Mouse (Mus musculus) hindbrain, embryonic 16.5 days (tissue): ENCODE data around the gene Arhgap31. TPM values are rescaled to one million over a fixed set of nuclear protein-coding genes. Genes with fewer than 3 reads are reported as not detected.

ENCODE experiments used
- ATAC-seq: fragments of 200-750 bp; cut with Nextera tagmentation; 2 replicates; pipeline ENCODE4 v1.8.0; 2017; ENCODE audit warnings: moderate TSS enrichment, moderate library complexity
- H3K27ac ChIP-seq: fragments of 300-500 bp; sonication (generic); 2 replicates; pipeline ENCODE4 v1.5.1; 2014; ENCODE audit warnings: low read depth, mild to moderate bottlenecking, control low read depth, low read length, moderate library complexity
- H3K27me3 ChIP-seq: fragments of 300-500 bp; sonication (generic); replicated peaks from 2 replicates; pipeline ENCODE4 v1.6.1; 2014; ENCODE audit warnings: low read length; ENCODE audit not compliant: control insufficient read depth, insufficient read depth
- H3K36me3 ChIP-seq: fragments of 300-500 bp; sonication (generic); 2 replicates; pipeline ENCODE4 v1.6.1; 2014; ENCODE audit warnings: mild to moderate bottlenecking, low read length, moderate library complexity, mixed read lengths; ENCODE audit not compliant: control insufficient read depth, insufficient read depth
- H3K4me1 ChIP-seq: fragments of 300-500 bp; sonication (generic); 2 replicates; pipeline ENCODE4 v1.6.1; 2014; ENCODE audit warnings: low read depth, low read length; ENCODE audit not compliant: control insufficient read depth, insufficient read depth
- H3K4me2 ChIP-seq: fragments of 300-500 bp; sonication (generic); 2 replicates; pipeline ENCODE4 v1.6.1; 2014; ENCODE audit warnings: mild to moderate bottlenecking, low read length, control low read depth, moderate library complexity
- H3K4me3 ChIP-seq: fragments of 300-500 bp; sonication (generic); 2 replicates; pipeline ENCODE4 v1.5.1; 2014; ENCODE audit warnings: mild to moderate bottlenecking, low read length, control low read depth, moderate library complexity
- H3K9ac ChIP-seq: fragments of 300-500 bp; sonication (generic); 2 replicates; pipeline ENCODE4 v1.6.1; 2014; ENCODE audit warnings: low read depth, mild to moderate bottlenecking, control low read depth, low read length, moderate library complexity
- H3K9me3 ChIP-seq: fragments of 300-500 bp; sonication (generic); 2 replicates; pipeline ENCODE4 v1.6.1; 2014; ENCODE audit warnings: mild to moderate bottlenecking, low read length, moderate library complexity; ENCODE audit not compliant: control insufficient read depth
- WGBS: fragments of 180-500 bp; shearing (Covaris S2); extraction: QIAGEN DNeasy Blood & Tissue Kit; methylation state at CpG from one replicate; pipeline ENCODE4 v1.1.7; 2014; 5-methylcytosine and 5-hydroxymethylcytosine counted together
- polyA plus RNA-seq: library from polyadenylated mRNA; unstranded; fragments of >200 nt; fragmentation: Nextera tagmentation; extraction: Ambion mirVana; gene quantifications from 2 replicates; pipeline ENCODE4 v1.2.1, GENCODE M21; 2015

Gene Arhgap31
- polyA plus RNA-seq, 1 experiment from 2014 or later, result 4.5 TPM

GRCm38 (mm10) chr16:38563516-38563915 is 149.6 kb downstream of the Arhgap31 start:
- WGBS, result 37% methylated on average over 10 of the region's 10 CpGs
- Histone ChIP-seq H3K27me3 (peaks cover 7% of the 10 kb centered on the region; the same call in 1 of the 2 replicates), H3K4me2 (peak overlapping the region; percentile 63), H3K4me1 (peaks cover 14% of the 10 kb centered on the region), H3K4me3 (peak overlapping the region; percentile 86), H3K9me3 (no peaks in the 10 kb centered on the region), H3K36me3 (peaks cover 7% of the 10 kb centered on the region), H3K9ac (peak overlapping the region; percentile 92), H3K27ac (no peak overlapping the region)
- no peak for ATAC-seq

GRCm38 (mm10) chr16:38562968-38563327 is 150.1 kb downstream of the Arhgap31 start:
- peak overlapping the region; percentile 86 for H3K4me3 ChIP-seq
- peak overlapping the region; percentile 80 for H3K27ac ChIP-seq
- WGBS, result under 1% methylated on average over 25 of the region's 25 CpGs
- H3K36me3 ChIP-seq, result peaks cover 4% of the 10 kb centered on the region
- H3K4me1 ChIP-seq, result peaks cover 14% of the 10 kb centered on the region
- H3K27me3 ChIP-seq, result peaks cover 7% of the 10 kb centered on the region
- ATAC-seq, result no peak; the same call in 1 of the 2 replicates
- no peaks in the 10 kb centered on the region for H3K9me3 ChIP-seq
- peak overlapping the region; percentile 92 for H3K9ac ChIP-seq
- peak overlapping the region; percentile 63 for H3K4me2 ChIP-seq

GRCm38 (mm10) chr16:38562131-38562967 is 150.7 kb downstream of the Arhgap31 start:
- H3K4me1 ChIP-seq, result peaks cover 14% of the 10 kb centered on the region
- peaks cover 4% of the 10 kb centered on the region for H3K36me3 ChIP-seq
- peak overlapping the region; percentile 63 for H3K4me2 ChIP-seq
- peak overlapping the region; percentile 86 for H3K4me3 ChIP-seq
- no peaks in the 10 kb centered on the region for H3K9me3 ChIP-seq
- peak overlapping the region; percentile 92 for H3K9ac ChIP-seq
- peak overlapping the region; percentile 80 for H3K27ac ChIP-seq
- WGBS, result 7% methylated on average over 37 of the region's 37 CpGs
- peaks cover 7% of the 10 kb centered on the region for H3K27me3 ChIP-seq
- ATAC-seq, result peak; percentile 97

GRCm38 (mm10) chr16:38558221-38558748 is 154.8 kb downstream of the Arhgap31 start, which contains the start of gene Tmem39a:
TSS of gene Tmem39a (plus strand) at chr16:38558698.
- H3K4me3 ChIP-seq, result no peak within 1 kb of the TSS
- no peak for ATAC-seq
- peaks cover 21% of the 10 kb centered on the region for H3K27me3 ChIP-seq

GRCm38 (mm10) chr16:38555988-38556387 is 157.1 kb downstream of the Arhgap31 start:
- no peak overlapping the region for H3K27ac ChIP-seq
- H3K27me3 ChIP-seq, result peaks cover 23% of the 10 kb centered on the region
- no peak for ATAC-seq
- no peaks in the 10 kb centered on the region for H3K4me1 ChIP-seq
- no peaks in the 10 kb centered on the region for H3K36me3 ChIP-seq
- H3K4me3 ChIP-seq, result no peak overlapping the region
- H3K4me2 ChIP-seq, result no peak overlapping the region
- 82% methylated on average over 3 of the region's 3 CpGs for WGBS
- no peak overlapping the region for H3K9ac ChIP-seq
- no peaks in the 10 kb centered on the region for H3K9me3 ChIP-seq

More at GRCm38 (mm10) chr16:38558221-38558748, 154.8 kb downstream of the Arhgap31 start, which contains the start of gene Tmem39a:
- Histone ChIP-seq H3K4me2 (no peak within 1 kb of the TSS), H3K27ac (no peak within 1 kb of the TSS), H3K4me1 (no peaks in the 10 kb centered on the region), H3K9me3 (no peaks in the 10 kb centered on the region), H3K36me3 (no peaks in the 10 kb centered on the region), H3K9ac (no peak within 1 kb of the TSS)
- WGBS, result 83% methylated on average over 3 of the region's 3 CpGs

GRCm38 (mm10) chr16:38549479-38550396 is 163.3 kb downstream of the Arhgap31 start, which contains the start of gene Poglut1:
TSS of gene Poglut1 (minus strand) at chr16:38550258.
- no peaks in the 10 kb centered on the region for H3K9me3 ChIP-seq
- H3K36me3 ChIP-seq, result 0 out of 2 replicates have a peak, but pooled peaks cover 4% of the 10 kb centered on the region
- ATAC-seq, result peak; percentile 96
- H3K4me2 ChIP-seq, result peak within 1 kb of the TSS; percentile 58
- H3K27me3 ChIP-seq, result 0 out of 2 replicates have a peak, but pooled peaks cover 7% of the 10 kb centered on the region
- WGBS, result 3% methylated on average over 54 of the region's 54 CpGs
- peak within 1 kb of the TSS; percentile 91 for H3K9ac ChIP-seq
- peak within 1 kb of the TSS; percentile 91 for H3K27ac ChIP-seq
- H3K4me3 ChIP-seq, result peak within 1 kb of the TSS; percentile 80
- H3K4me1 ChIP-seq, result peaks cover 13% of the 10 kb centered on the region

Other genes starting within 250 kb of the Arhgap31 start
- gene Timmdc1, start 190.6 kb downstream of the Arhgap31 start, polyA plus RNA-seq, result 28.0 and 32.8 TPM in 2 replicates
- 50.1 and 55.8 TPM in 2 replicates for gene Poglut1, start 163.0 kb downstream of the Arhgap31 start, polyA plus RNA-seq
- 32.0 and 37.0 TPM in 2 replicates for gene Tmem39a, start 154.6 kb downstream of the Arhgap31 start, polyA plus RNA-seq
- gene B4galt4, start 29.0 kb upstream of the Arhgap31 start, polyA plus RNA-seq, result 38.3 and 40.3 TPM in 2 replicates
- 0.16 and 0.60 TPM in 2 replicates for gene Upk1b, start 87.1 kb upstream of the Arhgap31 start, polyA plus RNA-seq
- gene 4930435E12Rik, start 115.5 kb upstream of the Arhgap31 start, polyA plus RNA-seq, result not detected in 2 replicates
- gene Igsf11, start 179.4 kb upstream of the Arhgap31 start, polyA plus RNA-seq, result 3.6 and 4.3 TPM in 2 replicates